Mouse (Mus musculus): ENCODE results near the gene Gm20388.
"Not testable (repeated sequence)": the region's sequence is repeated elsewhere in the genome, so short reads cannot be mapped to it uniquely, and the experiment has no call there.

Gene Gm20388

GRCm38 (mm10) chr8:123274447-123274846 is 3363.8 kb downstream of the Gm20388 start:
- DNase-seq (ENCODE audit: low read depth, low spot score): no peak

- no peak for DNase-seq (ENCODE audit: low read depth, low spot score)
Observed at GRCm38 (mm10) chr8:123275096-123275495, 3364.5 kb downstream of the Gm20388 start.

DNA sequence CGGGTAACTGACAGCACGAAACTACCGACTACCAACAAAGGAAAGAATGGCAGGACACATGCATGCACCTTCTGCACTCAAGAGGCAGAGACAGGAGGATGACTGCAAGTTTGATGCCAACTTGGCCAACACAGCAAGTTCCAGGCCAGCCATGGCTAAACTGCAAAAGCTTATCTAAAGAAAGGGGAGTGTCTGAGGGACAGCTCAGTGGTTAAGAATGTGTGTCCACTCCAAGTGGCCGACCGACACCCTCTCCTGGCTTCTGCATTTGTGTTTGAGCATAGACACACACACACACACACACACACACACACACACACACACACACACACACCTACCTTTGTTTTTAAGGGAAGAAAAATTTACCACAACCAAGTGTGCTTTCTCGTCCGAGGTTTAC is 3367.8 kb downstream of the Gm20388 start:
- no peak for DNase-seq (ENCODE audit: low read depth, low spot score)

DNA sequence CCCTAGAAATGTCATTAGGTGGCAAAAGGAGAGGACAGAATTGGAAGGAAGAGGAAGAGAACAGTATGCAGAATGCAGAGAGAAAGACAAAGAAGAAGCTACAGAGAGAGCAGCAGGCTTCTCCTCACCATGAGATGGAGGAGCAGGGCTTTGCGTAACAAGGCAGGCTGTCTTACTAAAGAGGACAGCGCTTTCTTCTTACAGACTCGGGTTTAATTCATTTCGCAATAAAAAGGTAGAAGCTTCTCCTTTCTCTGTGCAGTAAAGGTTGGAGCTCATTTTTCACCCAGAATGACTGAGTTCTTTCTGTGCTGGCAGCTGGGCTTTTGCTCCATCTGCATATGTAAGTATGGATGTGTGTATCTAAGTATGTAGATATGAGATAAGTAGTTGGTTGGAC is 3369.2 kb downstream of the Gm20388 start:
- no peak for DNase-seq (ENCODE audit: low read depth, low spot score)

GRCm38 (mm10) chr8:123280302-123281094 is 3369.9 kb downstream of the Gm20388 start:
- no peak for DNase-seq (ENCODE audit: low read depth, low spot score)

- DNase-seq (ENCODE audit: low read depth, low spot score): not testable (repeated sequence)
Observed at GRCm38 (mm10) chr8:123282994-123283393, 3372.4 kb downstream of the Gm20388 start.

DNA sequence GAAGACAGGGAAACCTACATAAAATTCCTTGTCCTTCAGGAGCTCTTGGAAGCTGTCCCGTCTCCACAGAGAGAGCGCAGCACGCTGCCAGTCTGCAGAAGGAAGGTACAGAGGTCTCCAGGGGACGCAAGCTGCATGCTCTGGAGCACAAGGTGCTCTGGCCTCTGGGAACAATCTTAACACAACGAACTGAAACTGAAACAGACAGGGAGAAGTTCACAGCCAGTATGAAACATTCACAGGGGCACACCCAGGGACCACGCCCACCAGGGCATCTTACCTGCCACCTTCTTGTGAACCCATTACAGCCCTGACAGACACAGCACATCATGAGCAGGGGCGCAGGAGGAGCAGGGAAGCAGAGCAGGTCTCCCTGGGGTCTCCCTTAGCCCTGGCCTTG is 3373.3 kb downstream of the Gm20388 start:
- DNase-seq (ENCODE audit: low read depth, low spot score): no peak

- no peak for DNase-seq (ENCODE audit: low read depth, low spot score)
Observed at GRCm38 (mm10) chr8:123284493-123284892, 3373.9 kb downstream of the Gm20388 start.

GRCm38 (mm10) chr8:123287362-123287761 is 3376.7 kb downstream of the Gm20388 start:
- no peak for DNase-seq (ENCODE audit: low read depth, low spot score)

GRCm38 (mm10) chr8:123290166-123290565 is 3379.5 kb downstream of the Gm20388 start:
- no peak for DNase-seq (ENCODE audit: low read depth, low spot score)

DNA sequence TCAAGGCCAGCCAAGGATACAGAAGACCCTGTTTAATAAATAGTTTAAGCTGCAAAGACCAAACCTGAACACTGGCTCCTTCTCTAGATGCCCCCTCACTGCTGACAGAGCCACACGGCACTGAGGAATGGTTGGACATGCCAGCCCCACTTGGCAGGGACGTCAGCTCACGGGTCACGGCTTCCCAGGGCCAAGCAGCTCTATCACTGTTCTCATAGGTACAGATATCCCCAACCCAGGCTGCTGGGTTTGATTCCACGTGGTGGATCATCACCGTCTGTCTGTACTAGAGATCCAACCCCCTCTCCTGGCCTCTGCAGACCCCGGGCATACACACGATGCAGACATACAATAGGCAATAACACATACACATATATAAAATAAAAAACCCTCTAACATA is 3380.0 kb downstream of the Gm20388 start:
- DNase-seq (ENCODE audit: low read depth, low spot score): no peak

DNA sequence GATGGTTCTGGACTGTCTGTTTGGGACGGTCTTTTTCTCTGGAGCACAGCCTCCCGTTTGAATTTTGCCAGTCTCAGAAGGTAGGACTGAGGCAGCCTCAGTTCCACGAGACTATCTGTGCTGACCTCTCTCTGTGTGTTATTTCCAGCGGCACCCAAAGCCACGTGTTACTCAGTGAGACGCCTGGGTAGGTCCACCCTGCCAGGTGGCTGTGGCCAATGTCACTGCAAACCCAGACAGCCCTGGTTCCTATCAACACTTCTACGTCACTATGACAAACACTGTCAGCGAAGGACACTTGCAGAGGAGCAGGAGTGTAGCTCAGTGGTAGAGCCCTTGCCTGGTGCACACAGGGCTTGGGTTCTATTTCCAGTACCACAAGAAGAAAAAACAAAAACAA is 3381.1 kb downstream of the Gm20388 start:
- no peak for DNase-seq (ENCODE audit: low read depth, low spot score)

- no peak for DNase-seq (ENCODE audit: low read depth, low spot score)
Observed at GRCm38 (mm10) chr8:123292281-123292680, 3381.6 kb downstream of the Gm20388 start.

DNA sequence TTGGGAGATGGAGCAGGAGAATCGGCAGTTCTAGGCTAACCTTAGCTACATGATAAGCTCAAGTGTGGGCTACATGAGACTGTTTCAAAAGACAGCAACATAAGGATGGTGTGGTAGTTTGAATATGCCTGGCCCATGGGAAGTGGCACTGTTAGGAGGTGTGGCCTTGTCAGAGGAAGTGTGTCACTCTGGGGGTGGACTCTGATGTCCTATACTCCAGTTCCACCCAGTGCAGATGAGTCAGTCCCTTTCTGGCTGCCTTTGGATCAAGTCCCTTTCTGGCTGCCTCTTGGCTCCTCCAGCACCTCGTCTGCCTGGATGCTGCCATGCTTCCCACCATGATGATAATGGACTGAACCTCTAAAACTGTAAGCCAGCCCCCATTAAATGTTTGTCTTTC is 3382.1 kb downstream of the Gm20388 start:
- no peak for DNase-seq (ENCODE audit: low read depth, low spot score)

DNA sequence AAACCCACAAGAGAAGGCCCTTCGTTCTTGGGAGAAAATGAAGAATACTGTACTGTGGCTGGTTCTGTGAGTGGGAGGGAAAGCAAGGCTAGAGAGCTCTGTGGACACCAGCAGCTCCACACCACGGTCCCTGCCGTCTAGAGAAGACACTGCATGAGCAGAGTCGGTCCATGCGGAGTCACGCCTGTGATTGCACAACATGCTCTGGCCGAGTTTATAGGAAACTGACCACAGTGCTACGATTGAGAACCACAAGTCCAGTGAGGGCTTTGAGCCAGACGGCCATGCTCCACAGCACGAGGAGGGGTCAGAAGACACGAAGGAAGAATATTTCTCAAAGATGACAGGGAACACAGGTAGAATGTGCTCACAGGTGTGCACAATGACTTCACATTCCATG is 3387.7 kb downstream of the Gm20388 start:
- DNase-seq (ENCODE audit: low read depth, low spot score): no peak

- no peak for DNase-seq (ENCODE audit: low read depth, low spot score)
Observed at GRCm38 (mm10) chr8:123308738-123309137, 3398.1 kb downstream of the Gm20388 start.

GRCm38 (mm10) chr8:123317781-123318466 is 3407.3 kb downstream of the Gm20388 start:
- DNase-seq (ENCODE audit: low read depth, low spot score): no peak

DNA sequence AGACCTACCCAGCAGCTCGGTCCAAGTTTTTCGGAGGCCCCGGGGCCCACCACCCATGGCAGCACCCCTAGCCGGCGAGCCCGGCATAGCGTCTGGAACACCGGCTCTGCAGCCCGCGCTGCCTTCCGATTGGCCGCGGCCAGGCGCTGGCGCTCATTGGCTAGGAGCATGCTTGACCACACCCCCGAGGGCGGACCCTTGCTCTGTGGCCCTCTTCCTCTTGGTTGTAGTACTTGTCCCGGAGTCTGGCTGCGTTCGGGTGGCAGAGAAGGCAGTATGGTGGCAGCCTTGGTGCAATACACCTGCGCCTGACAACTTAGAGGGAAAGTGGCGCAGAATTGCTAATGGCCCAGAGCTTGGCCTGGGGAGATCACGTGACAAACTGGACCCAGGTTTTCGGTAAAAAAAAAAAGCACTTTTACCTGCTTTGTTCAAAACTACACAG is 3407.8 kb downstream of the Gm20388 start, which contains the start of gene Fanca:
Gene Fanca, minus strand, starts transcription at position 110 of the 445 bp plus-strand sequence.
- peak; percentile 89 for DNase-seq (ENCODE audit: low read depth, low spot score)

GRCm38 (mm10) chr8:123319522-123320164 is 3409.0 kb downstream of the Gm20388 start:
- DNase-seq (ENCODE audit: low read depth, low spot score): peak; percentile 50

- DNase-seq (ENCODE audit: low read depth, low spot score): no peak
Observed at GRCm38 (mm10) chr8:123328552-123328951, 3417.9 kb downstream of the Gm20388 start.

- DNase-seq (ENCODE audit: low read depth, low spot score): no peak
Observed at GRCm38 (mm10) chr8:123329350-123329749, 3418.7 kb downstream of the Gm20388 start.

DNA sequence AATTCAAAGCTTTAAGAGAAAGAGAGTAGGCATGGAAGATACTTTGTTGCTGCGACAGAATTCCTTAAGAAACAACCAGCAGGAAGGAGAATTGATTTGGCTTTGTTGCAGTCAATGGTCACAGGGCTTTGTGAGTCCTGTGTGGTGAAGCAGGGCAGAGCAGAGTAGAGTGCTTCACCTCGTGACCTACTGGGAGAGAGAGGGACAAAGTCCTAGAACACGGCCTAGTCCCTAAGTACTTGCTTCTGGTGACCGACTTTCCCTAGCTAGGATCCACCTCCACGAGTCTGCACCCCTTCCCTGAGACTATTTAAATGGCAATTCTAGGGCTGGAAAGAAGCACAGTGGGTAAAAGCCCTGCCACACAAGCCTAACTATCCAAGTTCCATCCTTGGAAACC is 3419.3 kb downstream of the Gm20388 start:
- DNase-seq (ENCODE audit: low read depth, low spot score): no peak

Measured in c-Kit-negative CD71-positive TER-119-positive erythroid progenitor cells, embryonic 14.5 days (primary cell).